Mouse (Mus musculus): Measurements from ENCODE around the gene Dpp4. TPM values are rescaled to one million over a fixed set of nuclear protein-coding genes. Genes with fewer than 3 reads are reported as not detected.

Dpp4 gene
- polyA plus RNA-seq, 1 experiment from 2014 or later, result 2.0 TPM

DNA sequence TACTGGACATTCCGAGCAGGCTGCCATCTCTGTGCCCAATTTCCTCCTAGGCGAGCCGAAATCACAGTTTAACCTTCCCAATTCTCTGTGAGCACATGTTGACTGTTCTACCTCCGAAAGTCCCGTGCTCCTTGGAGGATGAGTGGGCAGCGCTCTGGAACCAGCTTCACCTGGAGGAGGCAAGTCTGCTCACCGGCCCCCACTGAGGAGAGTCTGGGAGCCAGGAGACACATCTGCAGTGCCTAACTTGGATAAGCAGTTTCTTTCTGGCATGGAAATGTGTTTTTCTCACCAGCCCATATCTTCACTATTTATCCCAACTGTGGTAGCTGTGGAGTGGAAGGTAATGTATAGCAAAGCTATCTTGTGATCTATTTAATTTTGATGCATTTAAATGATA, 54.8 kb downstream of the Dpp4 start:
- no peak for ATAC-seq
- Histone ChIP-seq H3K4me2 (ENCODE audit: low read length) (no peak overlapping the region), H3K27ac (ENCODE audit: low read length) (no peak overlapping the region), H3K9me3 (replicated peaks; ENCODE audit: control insufficient read depth, low read length, poor library complexity, severe bottlenecking) (no peaks in the 10 kb centered on the region), H3K27me3 (ENCODE audit: control insufficient read depth, insufficient read depth, low read depth, low read length) (no peaks in the 10 kb centered on the region), H3K4me1 (ENCODE audit: control insufficient read depth, insufficient read depth, low read length) (no peaks in the 10 kb centered on the region), H3K36me3 (ENCODE audit: control insufficient read depth, insufficient read depth, low read length) (no peaks in the 10 kb centered on the region), H3K9ac (ENCODE audit: low read depth, low read length) (no peak overlapping the region), H3K4me3 (ENCODE audit: low read depth, low read length) (no peak overlapping the region)
- WGBS, result 93% methylated on average over 7 of the region's 7 CpGs

- no peaks in the 10 kb centered on the region for H3K4me1 ChIP-seq (ENCODE audit: control insufficient read depth, insufficient read depth, low read length)
- H3K4me3 ChIP-seq (ENCODE audit: low read depth, low read length), result no peak overlapping the region
- H3K4me2 ChIP-seq (ENCODE audit: low read length), result no peak overlapping the region
- H3K27me3 ChIP-seq (ENCODE audit: control insufficient read depth, insufficient read depth, low read depth, low read length), result no peaks in the 10 kb centered on the region
- H3K36me3 ChIP-seq (ENCODE audit: control insufficient read depth, insufficient read depth, low read length), result no peaks in the 10 kb centered on the region
- WGBS, result 82% methylated on average over 14 of the region's 14 CpGs
- H3K9ac ChIP-seq (ENCODE audit: low read depth, low read length), result no peak overlapping the region
- ATAC-seq, result no peak
- no peaks in the 10 kb centered on the region for H3K9me3 ChIP-seq (replicated peaks; ENCODE audit: control insufficient read depth, low read length, poor library complexity, severe bottlenecking)
- no peak overlapping the region for H3K27ac ChIP-seq (ENCODE audit: low read length)
These were observed 55.4 kb downstream of the Dpp4 start for GRCm38 (mm10) chr2:62356606-62357005.

- 37% methylated on average over 6 of the region's 6 CpGs for WGBS
- Histone ChIP-seq H3K4me2 (ENCODE audit: low read length) (no peak overlapping the region), H3K4me1 (ENCODE audit: control insufficient read depth, insufficient read depth, low read length) (no peaks in the 10 kb centered on the region), H3K9me3 (replicated peaks; ENCODE audit: control insufficient read depth, low read length, poor library complexity, severe bottlenecking) (no peaks in the 10 kb centered on the region), H3K27me3 (ENCODE audit: control insufficient read depth, insufficient read depth, low read depth, low read length) (no peaks in the 10 kb centered on the region), H3K27ac (ENCODE audit: low read length) (no peak overlapping the region), H3K9ac (ENCODE audit: low read depth, low read length) (no peak overlapping the region), H3K36me3 (ENCODE audit: control insufficient read depth, insufficient read depth, low read length) (no peaks in the 10 kb centered on the region), H3K4me3 (ENCODE audit: low read depth, low read length) (no peak overlapping the region)
- no peak for ATAC-seq
These were observed 56.3 kb downstream of the Dpp4 start for GRCm38 (mm10) chr2:62355766-62356165.

GRCm38 (mm10) chr2:62352035-62352434, 60.0 kb downstream of the Dpp4 start:
- H3K4me2 ChIP-seq (ENCODE audit: low read length), result no peak overlapping the region
- H3K9me3 ChIP-seq (replicated peaks; ENCODE audit: control insufficient read depth, low read length, poor library complexity, severe bottlenecking), result no peaks in the 10 kb centered on the region
- ATAC-seq, result no peak
- no peak overlapping the region for H3K27ac ChIP-seq (ENCODE audit: low read length)
- H3K4me3 ChIP-seq (ENCODE audit: low read depth, low read length), result no peak overlapping the region
- no peaks in the 10 kb centered on the region for H3K27me3 ChIP-seq (ENCODE audit: control insufficient read depth, insufficient read depth, low read depth, low read length)
- no peak overlapping the region for H3K9ac ChIP-seq (ENCODE audit: low read depth, low read length)
- no peaks in the 10 kb centered on the region for H3K4me1 ChIP-seq (ENCODE audit: control insufficient read depth, insufficient read depth, low read length)
- H3K36me3 ChIP-seq (ENCODE audit: control insufficient read depth, insufficient read depth, low read length), result no peaks in the 10 kb centered on the region
- 83% methylated on average over 3 of the region's 3 CpGs for WGBS

DNA sequence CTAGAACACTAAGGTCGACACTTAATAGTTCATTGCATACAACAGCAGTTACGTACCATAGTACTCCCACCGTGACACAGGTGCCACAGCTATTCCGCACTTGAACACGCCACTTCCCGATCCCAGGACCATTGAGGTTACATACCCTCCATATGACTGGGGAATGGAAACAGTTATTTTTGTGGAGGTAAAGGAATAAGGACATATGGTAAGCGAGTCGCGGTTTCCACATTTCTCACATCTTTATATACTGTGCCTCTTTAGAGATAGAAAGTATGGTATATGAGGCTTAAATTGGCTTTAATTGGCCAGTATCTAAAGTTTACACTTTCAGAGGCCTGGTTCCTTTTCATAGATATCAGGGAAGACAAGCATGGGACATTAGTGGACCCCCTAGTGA, 64.3 kb downstream of the Dpp4 start:
- Histone ChIP-seq H3K36me3 (ENCODE audit: control insufficient read depth, insufficient read depth, low read length) (no peaks in the 10 kb centered on the region), H3K4me2 (ENCODE audit: low read length) (no peak overlapping the region), H3K4me3 (ENCODE audit: low read depth, low read length) (no peak overlapping the region), H3K9ac (ENCODE audit: low read depth, low read length) (no peak overlapping the region), H3K9me3 (replicated peaks; ENCODE audit: control insufficient read depth, low read length, poor library complexity, severe bottlenecking) (no peaks in the 10 kb centered on the region), H3K4me1 (ENCODE audit: control insufficient read depth, insufficient read depth, low read length) (no peaks in the 10 kb centered on the region), H3K27ac (ENCODE audit: low read length) (no peak overlapping the region), H3K27me3 (ENCODE audit: control insufficient read depth, insufficient read depth, low read depth, low read length) (no peaks in the 10 kb centered on the region)
- no peak for ATAC-seq
- WGBS, result 95% methylated on average over 9 of the region's 9 CpGs

- WGBS, result 26% methylated on average over 1 of the region's 1 CpGs
- no peak overlapping the region for H3K9ac ChIP-seq (ENCODE audit: low read depth, low read length)
- no peaks in the 10 kb centered on the region for H3K36me3 ChIP-seq (ENCODE audit: control insufficient read depth, insufficient read depth, low read length)
- H3K4me2 ChIP-seq (ENCODE audit: low read length), result no peak overlapping the region
- H3K4me3 ChIP-seq (ENCODE audit: low read depth, low read length), result no peak overlapping the region
- peaks cover 2% of the 10 kb centered on the region; the same call in 1 of the 2 replicates for H3K4me1 ChIP-seq (ENCODE audit: control insufficient read depth, insufficient read depth, low read length)
- no peak overlapping the region for H3K27ac ChIP-seq (ENCODE audit: low read length)
- ATAC-seq, result no peak
- H3K27me3 ChIP-seq (ENCODE audit: control insufficient read depth, insufficient read depth, low read depth, low read length), result no peaks in the 10 kb centered on the region
- no peaks in the 10 kb centered on the region for H3K9me3 ChIP-seq (replicated peaks; ENCODE audit: control insufficient read depth, low read length, poor library complexity, severe bottlenecking)
These were observed 65.3 kb downstream of the Dpp4 start for GRCm38 (mm10) chr2:62346771-62347170.

DNA sequence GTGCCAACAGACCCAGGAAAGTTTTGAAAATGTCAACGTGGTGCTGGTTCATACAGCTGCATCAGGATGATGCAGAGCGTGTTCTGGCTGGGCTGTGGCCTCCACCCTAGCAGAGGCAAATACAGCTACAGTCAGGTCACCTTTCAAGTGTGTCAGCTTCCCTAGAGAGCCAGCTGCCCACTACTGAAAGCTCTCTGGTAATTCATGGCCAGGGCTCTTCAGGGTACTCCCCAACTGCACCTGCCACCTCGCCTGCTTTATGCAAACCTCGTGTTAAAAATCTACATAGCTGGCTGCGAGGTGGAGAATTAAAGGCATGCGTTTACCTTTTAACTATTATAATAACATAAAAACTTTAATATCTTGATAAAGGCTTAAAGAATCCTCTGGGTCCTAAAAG, 67.7 kb downstream of the Dpp4 start:
- Histone ChIP-seq H3K4me1 (ENCODE audit: control insufficient read depth, insufficient read depth, low read length) (peaks cover 3% of the 10 kb centered on the region; the same call in 1 of the 2 replicates), H3K27me3 (ENCODE audit: control insufficient read depth, insufficient read depth, low read depth, low read length) (no peaks in the 10 kb centered on the region), H3K27ac (ENCODE audit: low read length) (no peak overlapping the region), H3K9ac (ENCODE audit: low read depth, low read length) (no peak overlapping the region), H3K4me3 (ENCODE audit: low read depth, low read length) (no peak overlapping the region), H3K4me2 (ENCODE audit: low read length) (no peak overlapping the region), H3K36me3 (ENCODE audit: control insufficient read depth, insufficient read depth, low read length) (no peaks in the 10 kb centered on the region), H3K9me3 (replicated peaks; ENCODE audit: control insufficient read depth, low read length, poor library complexity, severe bottlenecking) (no peaks in the 10 kb centered on the region)
- 57% methylated on average over 6 of the region's 6 CpGs for WGBS
- no peak for ATAC-seq

- WGBS, result 5% methylated on average over 14 of the region's 14 CpGs
These were observed 70.3 kb downstream of the Dpp4 start for GRCm38 (mm10) chr2:62341734-62342128.

GRCm38 (mm10) chr2:62341061-62341733, 70.8 kb downstream of the Dpp4 start:
- H3K9ac ChIP-seq (ENCODE audit: low read depth, low read length), result no peak overlapping the region
- peak; percentile 4; the same call in 1 of the 2 replicates for ATAC-seq

More at GRCm38 (mm10) chr2:62341734-62342128, 70.3 kb downstream of the Dpp4 start:
- 0 out of 2 replicates have a peak overlapping the region, but pooled peaks have one; percentile 15 for H3K9ac ChIP-seq (ENCODE audit: low read depth, low read length)
- no peaks in the 10 kb centered on the region for H3K27me3 ChIP-seq (ENCODE audit: control insufficient read depth, insufficient read depth, low read depth, low read length)
- no peak overlapping the region for H3K27ac ChIP-seq (ENCODE audit: low read length)
- no peaks in the 10 kb centered on the region for H3K36me3 ChIP-seq (ENCODE audit: control insufficient read depth, insufficient read depth, low read length)
- H3K4me3 ChIP-seq (ENCODE audit: low read depth, low read length), result peak overlapping the region; percentile 14
- peak; percentile 76 for ATAC-seq
- H3K4me1 ChIP-seq (ENCODE audit: control insufficient read depth, insufficient read depth, low read length), result peaks cover 3% of the 10 kb centered on the region; the same call in 1 of the 2 replicates
- no peaks in the 10 kb centered on the region for H3K9me3 ChIP-seq (replicated peaks; ENCODE audit: control insufficient read depth, low read length, poor library complexity, severe bottlenecking)
- H3K4me2 ChIP-seq (ENCODE audit: low read length), result peak overlapping the region; percentile 56

More at GRCm38 (mm10) chr2:62341061-62341733, 70.8 kb downstream of the Dpp4 start:
- no peaks in the 10 kb centered on the region for H3K36me3 ChIP-seq (ENCODE audit: control insufficient read depth, insufficient read depth, low read length)
- no peak overlapping the region; the same call in 1 of the 2 replicates for H3K4me3 ChIP-seq (ENCODE audit: low read depth, low read length)
- H3K27me3 ChIP-seq (ENCODE audit: control insufficient read depth, insufficient read depth, low read depth, low read length), result no peaks in the 10 kb centered on the region
- no peak overlapping the region for H3K27ac ChIP-seq (ENCODE audit: low read length)
- H3K4me2 ChIP-seq (ENCODE audit: low read length), result peak overlapping the region; percentile 56
- 74% methylated on average over 3 of the region's 3 CpGs for WGBS
- no peaks in the 10 kb centered on the region for H3K9me3 ChIP-seq (replicated peaks; ENCODE audit: control insufficient read depth, low read length, poor library complexity, severe bottlenecking)
- H3K4me1 ChIP-seq (ENCODE audit: control insufficient read depth, insufficient read depth, low read length), result peaks cover 3% of the 10 kb centered on the region; the same call in 1 of the 2 replicates
